Mouse (Mus musculus): ENCODE measurements at regions not wholly inside any gene's neighbourhood (a gene's known extent, or its start where the extent isn't known, plus 50 kb on each side); places are given as distances from the start of the nearest gene placed in this dataset.

DNA sequence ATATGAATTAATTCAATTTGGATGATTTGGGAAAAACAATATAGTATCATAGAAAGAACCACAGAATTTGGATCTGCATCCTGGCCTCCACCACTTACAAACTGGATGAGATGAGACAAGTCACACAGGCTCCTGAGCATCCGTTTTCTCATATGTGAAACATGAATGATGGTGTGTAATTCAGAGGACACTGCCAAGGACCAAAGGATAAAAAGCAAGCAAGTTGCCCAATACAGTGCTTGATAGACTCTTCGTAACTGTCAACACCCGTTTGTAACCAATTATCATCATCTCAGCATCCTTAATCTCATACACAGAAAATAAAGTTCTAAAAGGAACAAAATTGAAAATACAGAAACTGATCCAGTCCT is 305.8 kb downstream of the Fam49a start:
- no peak for TF ChIP-seq CTCF (IDR thresholded peaks at IDR 0.05; ENCODE audit: low read depth, low read length)
- TF ChIP-seq POLR2A (IDR thresholded peaks at IDR 0.05; ENCODE audit: borderline replicate concordance, low read depth, low read length) = no peak
